Mouse (Mus musculus) thymus, postnatal 25 days (tissue): ENCODE measurements around the gene Olfr275.
"Not testable (repeated sequence)": the region's sequence is repeated elsewhere in the genome, so short reads cannot be mapped to it uniquely, and the experiment has no call there.

Experiments used
- DNase-seq: peaks from one replicate; pipeline ENCODE4 v3.0.0; 2022

Gene Olfr275

GRCm38 (mm10) chr4:52814304-52814703 is at the start of gene Olfr275:
TSS of gene Olfr275 (plus strand) at chr4:52814604.
- DNase-seq, result no peak

GRCm38 (mm10) chr4:52765612-52766011 is 48.8 kb upstream of the Olfr275 start:
- DNase-seq, result no peak

- DNase-seq, result no peak
These were observed 42.2 kb upstream of the Olfr275 start for GRCm38 (mm10) chr4:52772186-52772585.

GRCm38 (mm10) chr4:52800013-52800412 is 14.4 kb upstream of the Olfr275 start:
- no peak for DNase-seq

- no peak for DNase-seq
These were observed 2.5 kb upstream of the Olfr275 start for GRCm38 (mm10) chr4:52811871-52812270.

- no peak for DNase-seq
These were observed 7.0 kb downstream of the Olfr275 start for GRCm38 (mm10) chr4:52821375-52821774.

GRCm38 (mm10) chr4:52845411-52845810 is 31.0 kb downstream of the Olfr275 start:
- not testable (repeated sequence) for DNase-seq

- DNase-seq, result no peak
These were observed 34.7 kb downstream of the Olfr275 start for GRCm38 (mm10) chr4:52849039-52849635.

- no peak for DNase-seq
These were observed 35.3 kb downstream of the Olfr275 start for GRCm38 (mm10) chr4:52849672-52850071.

GRCm38 (mm10) chr4:52859136-52859535 is 44.7 kb downstream of the Olfr275 start, which contains the start of gene Olfr273:
TSS of gene Olfr273 (minus strand) at chr4:52859236.
- DNase-seq, result no peak

GRCm38 (mm10) chr4:52864156-52864555 is 49.8 kb downstream of the Olfr275 start:
- no peak for DNase-seq
